Mouse (Mus musculus) heart, postnatal 0 days (tissue): ENCODE measurements at regions not wholly inside any gene's neighbourhood (a gene's known extent, or its start where the extent isn't known, plus 50 kb on each side); places are given as distances from the start of the nearest gene placed in this dataset.

Experiments used
- ATAC-seq: fragments of 200-750 bp; cut with Nextera tagmentation; 2 replicates; pipeline ENCODE4 v1.8.0; 2017; ENCODE audit warnings: low read depth, moderate number of reproducible peaks, moderate library complexity; ENCODE audit not compliant: insufficient read depth
- DNase-seq: peaks from one replicate; pipeline ENCODE4 v3.0.0-alpha.2; 2016; ENCODE audit warnings: low spot score
- H3K27ac ChIP-seq: fragments of 300-500 bp; sonication (generic); 2 replicates; pipeline ENCODE4 v1.5.1; 2014; ENCODE audit warnings: low read depth, mild to moderate bottlenecking
- H3K27me3 ChIP-seq: fragments of 300-500 bp; sonication (generic); 2 replicates; pipeline ENCODE4 v1.6.1; 2014; ENCODE audit warnings: low read length, mixed read lengths; ENCODE audit not compliant: control insufficient read depth, insufficient read depth
- H3K36me3 ChIP-seq: fragments of 300-500 bp; sonication (generic); replicated peaks from 2 replicates; pipeline ENCODE4 v1.6.1; 2014; ENCODE audit warnings: low read length, mixed read lengths; ENCODE audit not compliant: control insufficient read depth, insufficient read depth
- H3K4me1 ChIP-seq: fragments of 300-500 bp; sonication (generic); 2 replicates; pipeline ENCODE4 v1.6.1; 2014; ENCODE audit warnings: antibody characterized with exemption; ENCODE audit not compliant: control insufficient read depth, insufficient read depth
- H3K4me2 ChIP-seq: fragments of 300-500 bp; sonication (generic); 2 replicates; pipeline ENCODE4 v1.6.1; 2014; ENCODE audit warnings: low read depth, mild to moderate bottlenecking, low read length, moderate library complexity
- H3K4me3 ChIP-seq: fragments of 300-500 bp; sonication (generic); 2 replicates; pipeline ENCODE4 v1.5.1; 2014; ENCODE audit warnings: low read depth, low read length
- H3K9ac ChIP-seq: fragments of 300-500 bp; sonication (generic); replicated peaks from 2 replicates; pipeline ENCODE4 v1.6.1; 2014; ENCODE audit warnings: low read depth, low read length, mixed read lengths
- H3K9me3 ChIP-seq: fragments of 300-500 bp; sonication (generic); replicated peaks from 2 replicates; pipeline ENCODE4 v1.6.1; 2016; ENCODE audit warnings: low read length; ENCODE audit not compliant: control insufficient read depth
- CTCF ChIP-seq: IDR thresholded peaks from 2 replicates; pipeline ENCODE4 v1.5.1; 2016; ENCODE audit warnings: antibody characterized with exemption, control low read depth, low read depth
- EP300 ChIP-seq: IDR thresholded peaks from 2 replicates; pipeline ENCODE4 v1.6.1; 2016; ENCODE audit warnings: antibody characterized with exemption, low read depth
- WGBS: fragments of 180-500 bp; shearing (Covaris S2); extraction: QIAGEN DNeasy Blood & Tissue Kit; methylation state at CpG from one replicate; pipeline ENCODE4 v1.1.7; 2014; 5-methylcytosine and 5-hydroxymethylcytosine counted together

DNA sequence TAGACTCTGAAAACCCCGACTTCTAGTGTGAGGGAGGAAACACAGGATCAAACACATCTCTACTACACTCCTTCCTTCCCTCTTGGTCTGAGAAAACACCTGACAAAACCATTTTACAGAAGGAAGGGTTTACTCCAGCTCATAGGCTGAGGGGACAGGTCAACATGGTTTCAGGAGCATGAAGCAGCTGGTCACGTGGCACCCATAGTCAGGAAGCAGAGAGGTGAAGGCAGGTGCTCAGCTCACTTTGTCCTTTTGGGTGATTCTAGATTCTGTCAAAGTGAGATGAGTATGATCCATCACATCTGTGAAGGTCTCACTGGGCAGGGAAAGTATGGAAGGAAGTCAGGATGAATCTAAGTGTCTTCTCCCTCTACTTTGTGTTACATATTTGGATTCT lies 585.5 kb upstream of the Nrp1 start:
- TF ChIP-seq CTCF (no peak), EP300 (no peak)
- Histone ChIP-seq H3K4me1 (no peaks in the 10 kb centered on the region), H3K4me3 (no peak overlapping the region), H3K27ac (no peak overlapping the region), H3K27me3 (no peaks in the 10 kb centered on the region), H3K36me3 (no peaks in the 10 kb centered on the region), H3K9me3 (no peaks in the 10 kb centered on the region), H3K4me2 (no peak overlapping the region), H3K9ac (no peak overlapping the region)
- ATAC-seq, result no peak
- DNase-seq, result no peak
- 79% methylated on average over 2 of the region's 2 CpGs for WGBS

DNA sequence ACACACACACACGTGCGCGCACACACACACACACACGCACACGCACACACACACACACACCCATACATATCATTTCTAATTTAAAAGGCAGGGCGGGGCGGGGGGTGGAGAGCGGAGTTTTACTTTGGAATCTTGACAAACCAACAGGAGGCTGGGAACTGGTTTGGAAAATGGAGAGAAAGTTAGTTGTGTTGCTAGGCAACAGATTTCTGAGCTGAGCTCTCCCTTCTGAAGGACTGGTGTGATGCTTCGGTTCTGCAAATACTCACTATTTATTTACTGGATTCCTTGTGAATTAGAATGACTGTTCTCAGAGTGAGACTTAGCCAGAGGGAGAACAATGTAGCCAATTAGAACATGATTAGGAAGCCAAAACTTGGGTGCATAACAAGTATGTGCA lies 583.8 kb upstream of the Nrp1 start:
- no peak overlapping the region for H3K27ac ChIP-seq
- H3K27me3 ChIP-seq, result no peaks in the 10 kb centered on the region
- H3K4me2 ChIP-seq, result no peak overlapping the region
- 91% methylated on average over 9 of the region's 9 CpGs for WGBS
- DNase-seq, result no peak
- no peak for ATAC-seq
- no peaks in the 10 kb centered on the region for H3K4me1 ChIP-seq
- no peak for TF ChIP-seq EP300
- no peak for TF ChIP-seq CTCF
- no peak overlapping the region for H3K4me3 ChIP-seq
- H3K9ac ChIP-seq, result no peak overlapping the region
- no peaks in the 10 kb centered on the region for H3K36me3 ChIP-seq
- H3K9me3 ChIP-seq, result no peaks in the 10 kb centered on the region

DNA sequence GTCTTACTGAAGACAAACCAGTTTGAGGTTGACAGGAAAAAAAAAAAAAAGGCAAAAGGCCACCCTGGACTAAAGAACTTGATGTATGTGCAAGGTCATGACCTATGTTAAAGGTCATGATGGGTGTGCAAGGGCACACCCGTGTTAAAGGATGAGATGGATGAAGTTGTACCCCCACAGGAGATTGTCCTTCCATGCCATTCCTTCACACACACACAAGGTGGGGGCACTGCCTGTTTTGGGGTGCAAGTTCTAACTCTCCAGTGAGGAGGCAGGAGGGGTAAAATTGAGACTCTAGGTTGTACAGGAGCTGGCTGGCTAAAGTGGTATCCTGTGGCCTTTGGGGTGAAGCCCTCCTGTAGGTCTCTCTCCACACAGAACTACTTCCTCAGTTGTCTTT lies 583.2 kb upstream of the Nrp1 start:
- no peak overlapping the region for H3K4me2 ChIP-seq
- TF ChIP-seq EP300 (no peak), CTCF (no peak)
- no peak overlapping the region for H3K27ac ChIP-seq
- H3K27me3 ChIP-seq, result no peaks in the 10 kb centered on the region
- H3K9ac ChIP-seq, result no peak overlapping the region
- no peaks in the 10 kb centered on the region for H3K4me1 ChIP-seq
- DNase-seq (no peak), ATAC-seq (no peak)
- H3K9me3 ChIP-seq, result no peaks in the 10 kb centered on the region
- no peak overlapping the region for H3K4me3 ChIP-seq
- H3K36me3 ChIP-seq, result no peaks in the 10 kb centered on the region
- WGBS, result 39% methylated on average over 1 of the region's 1 CpGs

DNA sequence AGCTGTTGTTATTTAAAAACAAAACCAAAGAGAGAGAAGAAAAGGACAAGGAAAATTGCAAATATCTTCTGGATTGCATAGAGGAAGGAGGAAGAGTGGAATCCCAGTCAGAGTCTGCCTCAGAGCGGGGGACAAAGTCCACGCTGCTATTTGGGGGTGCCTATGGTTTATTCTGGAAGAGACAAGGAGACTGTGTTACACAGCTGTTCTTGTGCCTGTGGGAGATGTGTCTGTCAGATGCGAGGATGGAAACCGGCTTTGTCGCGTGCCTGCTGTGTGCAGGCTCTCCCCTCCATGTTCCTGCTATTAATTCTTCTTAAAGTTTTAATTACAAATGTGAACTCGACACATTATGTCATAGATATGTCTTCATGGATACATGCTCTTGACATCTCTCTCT lies 582.7 kb upstream of the Nrp1 start:
- Histone ChIP-seq H3K36me3 (no peaks in the 10 kb centered on the region), H3K9me3 (no peaks in the 10 kb centered on the region), H3K4me1 (no peaks in the 10 kb centered on the region), H3K4me2 (no peak overlapping the region), H3K4me3 (no peak overlapping the region), H3K27ac (no peak overlapping the region), H3K27me3 (no peaks in the 10 kb centered on the region), H3K9ac (no peak overlapping the region)
- 61% methylated on average over 7 of the region's 7 CpGs for WGBS
- ATAC-seq, result no peak
- DNase-seq, result no peak
- TF ChIP-seq CTCF, result no peak

DNA sequence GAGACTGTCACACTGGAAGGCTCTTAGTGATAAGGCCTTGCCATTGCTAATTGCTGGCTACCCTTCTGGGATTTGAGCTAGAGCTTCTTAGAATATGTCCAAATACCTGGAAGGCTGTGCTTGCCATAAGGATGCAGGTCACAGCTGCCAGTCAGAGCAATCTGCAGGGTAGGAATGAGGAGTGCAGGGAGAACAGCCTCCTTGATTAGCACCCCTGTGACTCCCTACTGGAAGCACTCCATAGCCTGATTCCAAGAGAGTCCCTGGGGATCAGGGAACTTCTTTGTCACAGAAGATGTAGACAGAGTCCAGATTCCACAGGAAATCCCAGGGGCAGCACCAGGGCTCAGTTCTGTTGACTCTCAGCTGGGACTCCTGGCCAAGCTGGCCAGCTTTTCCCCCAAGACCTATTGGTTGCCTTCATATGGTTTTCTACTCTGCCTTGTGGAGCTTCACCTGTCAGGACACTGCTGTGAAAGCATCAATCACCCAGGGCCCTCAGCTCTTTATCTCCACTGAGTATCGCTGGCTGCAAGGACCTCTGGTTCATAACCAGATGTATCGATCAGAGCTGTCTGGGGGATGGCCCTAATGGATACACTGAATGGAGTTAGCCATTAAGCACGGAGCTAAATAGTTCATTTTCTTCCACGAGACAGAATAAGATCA lies 579.9 kb upstream of the Nrp1 start:
- Histone ChIP-seq H3K9ac (no peak overlapping the region), H3K27ac (no peak overlapping the region), H3K4me2 (no peak overlapping the region), H3K9me3 (no peaks in the 10 kb centered on the region), H3K4me3 (no peak overlapping the region), H3K36me3 (no peaks in the 10 kb centered on the region), H3K27me3 (no peaks in the 10 kb centered on the region), H3K4me1 (no peaks in the 10 kb centered on the region)
- no peak for DNase-seq
- TF ChIP-seq CTCF (no peak), EP300 (no peak)
- no peak for ATAC-seq
- 70% methylated on average over 4 of the region's 4 CpGs for WGBS

DNA sequence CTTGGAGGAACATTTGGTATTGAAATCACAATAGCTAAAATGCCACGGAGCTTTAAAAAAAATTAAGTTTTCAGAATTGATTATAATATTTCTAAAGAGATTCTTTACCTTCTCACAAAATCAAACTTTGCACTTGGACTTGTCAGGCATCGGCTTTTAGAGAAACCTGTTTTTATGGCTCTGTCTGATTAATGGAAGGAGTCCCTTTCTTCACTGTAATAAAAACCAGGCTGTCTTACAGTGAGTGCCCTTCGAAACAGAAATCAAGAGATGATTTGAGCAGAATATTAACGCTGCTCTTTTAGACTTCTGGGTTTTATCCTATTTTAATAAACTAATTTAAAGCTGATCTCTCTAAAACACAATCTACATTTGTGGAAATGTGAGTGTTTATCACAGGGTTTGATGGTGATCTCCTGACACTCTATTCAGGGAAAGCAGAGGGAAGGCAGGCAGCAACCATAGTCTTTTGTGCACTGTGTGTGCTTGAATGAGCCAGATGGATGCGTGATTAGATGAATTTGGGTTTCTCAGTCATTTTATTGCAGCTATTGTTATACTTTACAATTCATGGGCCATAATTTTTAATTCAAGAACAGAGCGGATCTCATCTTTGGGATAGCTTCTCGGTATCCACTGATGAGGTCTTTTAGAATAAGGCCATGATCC lies 579.2 kb upstream of the Nrp1 start:
- Histone ChIP-seq H3K4me1 (no peaks in the 10 kb centered on the region), H3K27ac (no peak overlapping the region)

More for the DNA sequence above, 579.2 kb upstream of the Nrp1 start:
- H3K4me3 ChIP-seq, result no peak overlapping the region
- TF ChIP-seq EP300 (no peak), CTCF (no peak)
- no peaks in the 10 kb centered on the region for H3K36me3 ChIP-seq
- H3K9ac ChIP-seq, result no peak overlapping the region
- ATAC-seq (no peak), DNase-seq (no peak)
- 87% methylated on average over 7 of the region's 7 CpGs for WGBS
- no peaks in the 10 kb centered on the region for H3K9me3 ChIP-seq
- no peak overlapping the region for H3K4me2 ChIP-seq
- H3K27me3 ChIP-seq, result no peaks in the 10 kb centered on the region
